Mouse (Mus musculus): Measurements from ENCODE around the gene Gm21876. TPM values are rescaled to one million over a fixed set of nuclear protein-coding genes. Genes with fewer than 3 reads are reported as not detected.
"Not testable (repeated sequence)": the region's sequence is repeated elsewhere in the genome, so short reads cannot be mapped to it uniquely, and the experiment has no call there.

The Gm21876 gene
- polyA plus RNA-seq (2012; rRNA removed) = not detected in 2 replicates

GRCm38 (mm10) chrX:21175553-21175952, at the start of gene Gm21876:
Gm21876 (minus strand) TSS chrX:21175653.
- 62% methylated on average over 3 of the region's 3 CpGs for WGBS
- no peak for TF ChIP-seq CTCF (IDR thresholded peaks at IDR 0.05; ENCODE audit: extremely low read depth, insufficient read length, insufficient replicate concordance, low read depth, low read length)
- no peak for TF ChIP-seq POLR2A (IDR thresholded peaks at IDR 0.05; ENCODE audit: low read depth, low read length)
- Histone ChIP-seq H3K27me3 (ENCODE audit: control insufficient read depth, insufficient read depth, low read length) (no peaks in the 10 kb centered on the region), H3K27ac (ENCODE audit: insufficient read depth, low read depth, low read length) (no peak within 1 kb of the TSS), H3K36me3 (ENCODE audit: control insufficient read depth, insufficient read depth, low read length) (no peaks in the 10 kb centered on the region), H3K4me1 (ENCODE audit: control insufficient read depth, insufficient read depth, insufficient read length, low read length) (no peaks in the 10 kb centered on the region), H3K4me3 (ENCODE audit: low read depth, low read length) (no peak within 1 kb of the TSS)

GRCm38 (mm10) chrX:21220422-21220821, 45.0 kb upstream of the Gm21876 start:
- 41% methylated on average over 3 of the region's 3 CpGs for WGBS
- H3K4me1 ChIP-seq (ENCODE audit: control insufficient read depth, insufficient read depth, insufficient read length, low read length) = no peaks in the 10 kb centered on the region
- H3K27me3 ChIP-seq (ENCODE audit: control insufficient read depth, insufficient read depth, low read length) = no peaks in the 10 kb centered on the region
- TF ChIP-seq POLR2A (IDR thresholded peaks at IDR 0.05; ENCODE audit: low read depth, low read length) = no peak
- TF ChIP-seq CTCF (IDR thresholded peaks at IDR 0.05; ENCODE audit: extremely low read depth, insufficient read length, insufficient replicate concordance, low read depth, low read length) = no peak
- no peak overlapping the region for H3K27ac ChIP-seq (ENCODE audit: insufficient read depth, low read depth, low read length)
- no peak overlapping the region for H3K4me3 ChIP-seq (ENCODE audit: low read depth, low read length)
- no peaks in the 10 kb centered on the region for H3K36me3 ChIP-seq (ENCODE audit: control insufficient read depth, insufficient read depth, low read length)

GRCm38 (mm10) chrX:21146675-21147074, 28.8 kb downstream of the Gm21876 start:
- H3K36me3 ChIP-seq (ENCODE audit: control insufficient read depth, insufficient read depth, low read length); H3K4me3 ChIP-seq (ENCODE audit: low read depth, low read length); H3K27me3 ChIP-seq (ENCODE audit: control insufficient read depth, insufficient read depth, low read length); H3K27ac ChIP-seq (ENCODE audit: insufficient read depth, low read depth, low read length); H3K4me1 ChIP-seq (ENCODE audit: control insufficient read depth, insufficient read depth, insufficient read length, low read length): not testable (repeated sequence)
- WGBS = 92% methylated on average over 25 of the region's 25 CpGs

Other genes with a start within 250 kb of the Gm21876 start
- 8.8 and 10.5 TPM in 2 replicates for gene Cfp, start 244.1 kb downstream of the Gm21876 start, polyA plus RNA-seq (2012; rRNA removed)
- 2.5 and 4.1 TPM in 2 replicates for gene Elk1, start 225.0 kb downstream of the Gm21876 start, polyA plus RNA-seq (2012; rRNA removed)
- 3.5 and 7.4 TPM in 2 replicates for gene Uxt, start 213.6 kb downstream of the Gm21876 start, polyA plus RNA-seq (2012; rRNA removed)
- gene Zfp182, start 113.3 kb downstream of the Gm21876 start, polyA plus RNA-seq (2012; rRNA removed) = 0.41 and 0.79 TPM in 2 replicates
- not detected in 2 replicates for gene Spaca5, start 107.2 kb downstream of the Gm21876 start, polyA plus RNA-seq (2012; rRNA removed)
- gene Zfp300, start 86.1 kb downstream of the Gm21876 start, polyA plus RNA-seq (2012; rRNA removed) = 0.03 TPM in 1 of 2 replicates, not detected in the other
- not detected in 2 replicates for gene Ssxa1, start 59.8 kb downstream of the Gm21876 start, polyA plus RNA-seq (2012; rRNA removed)

Data from small intestine, adult 2 months (tissue).